Mouse (Mus musculus) forebrain, embryonic 10.5 days (tissue): ENCODE measurements around the gene Spdl1. TPM values are rescaled to one million over a fixed set of nuclear protein-coding genes. Genes with fewer than 3 reads are reported as not detected.

Source experiments
- DNase-seq: peaks from one replicate; pipeline ENCODE4 v3.0.0-alpha.2; 2017; ENCODE audit warnings: low spot score; ENCODE audit errors: extremely low spot score
- H3K27ac ChIP-seq: fragments of 300-500 bp; sonication (generic); 2 replicates; pipeline ENCODE4 v1.5.1; 2016; ENCODE audit warnings: mild to moderate bottlenecking
- H3K27me3 ChIP-seq: fragments of 300-500 bp; sonication (generic); 2 replicates; pipeline ENCODE4 v1.6.1; 2016; ENCODE audit warnings: mild to moderate bottlenecking; ENCODE audit not compliant: poor library complexity, severe bottlenecking
- H3K36me3 ChIP-seq: fragments of 300-500 bp; sonication (generic); replicated peaks from 2 replicates; pipeline ENCODE4 v1.6.1; 2016; ENCODE audit warnings: mild to moderate bottlenecking, moderate library complexity
- H3K4me1 ChIP-seq: fragments of 300-500 bp; sonication (generic); 2 replicates; pipeline ENCODE4 v1.6.1; 2016
- H3K4me3 ChIP-seq: fragments of 300-500 bp; sonication (generic); 2 replicates; pipeline ENCODE4 v1.5.1; 2016; ENCODE audit warnings: mild to moderate bottlenecking, moderate library complexity
- H3K9me3 ChIP-seq: fragments of 300-500 bp; sonication (generic); 2 replicates; pipeline ENCODE4 v1.6.1; 2016; ENCODE audit warnings: mild to moderate bottlenecking, moderate library complexity
- WGBS: fragments of 180-500 bp; shearing (Covaris S2); methylation state at CpG from one replicate; pipeline ENCODE4 v1.1.7; 2016; 5-methylcytosine and 5-hydroxymethylcytosine counted together
- polyA plus RNA-seq: library from polyadenylated mRNA; unstranded; fragments of >200 nt; fragmentation: Nextera tagmentation; extraction: Ambion mirVana; gene quantifications from 2 replicates; pipeline ENCODE4 v1.2.1, GENCODE M21; 2016

Spdl1 gene
- polyA plus RNA-seq, 1 experiment from 2014 or later: 31.6 TPM

GRCm38 (mm10) chr11:34769946-34770345, 63.5 kb downstream of the Spdl1 start:
- no peak for DNase-seq
- H3K27ac ChIP-seq: no peak overlapping the region
- WGBS: 91% methylated on average over 8 of the region's 8 CpGs

GRCm38 (mm10) chr11:34769396-34769795, 64.0 kb downstream of the Spdl1 start:
- Histone ChIP-seq H3K4me1 (peaks cover 8% of the 10 kb centered on the region), H3K27ac (no peak overlapping the region), H3K27me3 (no peaks in the 10 kb centered on the region), H3K4me3 (no peak overlapping the region), H3K36me3 (no peaks in the 10 kb centered on the region), H3K9me3 (no peaks in the 10 kb centered on the region)
- no peak for DNase-seq
- 88% methylated on average over 2 of the region's 2 CpGs for WGBS

More at GRCm38 (mm10) chr11:34769946-34770345, 63.5 kb downstream of the Spdl1 start:
- no peaks in the 10 kb centered on the region for H3K9me3 ChIP-seq
- H3K27me3 ChIP-seq: no peaks in the 10 kb centered on the region
- no peak overlapping the region for H3K4me3 ChIP-seq
- peaks cover 8% of the 10 kb centered on the region for H3K4me1 ChIP-seq
- H3K36me3 ChIP-seq: no peaks in the 10 kb centered on the region

GRCm38 (mm10) chr11:34763739-34764361, 69.6 kb downstream of the Spdl1 start:
- H3K27ac ChIP-seq: no peak overlapping the region
- no peaks in the 10 kb centered on the region for H3K4me1 ChIP-seq
- H3K27me3 ChIP-seq: no peaks in the 10 kb centered on the region
- WGBS: 89% methylated on average over 5 of the region's 5 CpGs
- H3K36me3 ChIP-seq: no peaks in the 10 kb centered on the region
- H3K9me3 ChIP-seq: no peaks in the 10 kb centered on the region
- no peak overlapping the region for H3K4me3 ChIP-seq
- no peak for DNase-seq

- no peak for DNase-seq
- WGBS: 91% methylated on average over 5 of the region's 5 CpGs
- Histone ChIP-seq H3K27me3 (no peaks in the 10 kb centered on the region), H3K27ac (no peak overlapping the region), H3K36me3 (no peaks in the 10 kb centered on the region), H3K4me3 (no peak overlapping the region), H3K9me3 (no peaks in the 10 kb centered on the region), H3K4me1 (no peaks in the 10 kb centered on the region)
Observed at GRCm38 (mm10) chr11:34762570-34763127, 70.8 kb downstream of the Spdl1 start.

GRCm38 (mm10) chr11:34762125-34762524, 71.3 kb downstream of the Spdl1 start:
- no peak overlapping the region for H3K4me3 ChIP-seq
- WGBS: 89% methylated on average over 6 of the region's 6 CpGs
- no peaks in the 10 kb centered on the region for H3K27me3 ChIP-seq
- no peak for DNase-seq
- no peaks in the 10 kb centered on the region for H3K9me3 ChIP-seq
- no peaks in the 10 kb centered on the region for H3K36me3 ChIP-seq
- no peak overlapping the region for H3K27ac ChIP-seq
- no peaks in the 10 kb centered on the region for H3K4me1 ChIP-seq

- DNase-seq: no peak
- 87% methylated on average over 4 of the region's 4 CpGs for WGBS
- H3K27ac ChIP-seq: no peak overlapping the region
- no peaks in the 10 kb centered on the region for H3K36me3 ChIP-seq
- H3K4me1 ChIP-seq: no peaks in the 10 kb centered on the region
- no peaks in the 10 kb centered on the region for H3K9me3 ChIP-seq
- H3K4me3 ChIP-seq: no peak overlapping the region
- no peaks in the 10 kb centered on the region for H3K27me3 ChIP-seq
Observed at GRCm38 (mm10) chr11:34759582-34759981, 73.9 kb downstream of the Spdl1 start.

Other genes starting within 250 kb of the Spdl1 start
- 0.43 and 0.47 TPM in 2 replicates for gene Dock2, start 49.7 kb downstream of the Spdl1 start, polyA plus RNA-seq